Mouse (Mus musculus) liver, embryonic 11.5 days (tissue): ENCODE results near the gene Hecw2. TPM values are rescaled to one million over a fixed set of nuclear protein-coding genes. Genes with fewer than 3 reads are reported as not detected.
A peak's percentile ranks its signal among the peaks of the same experiment; 100 is the strongest.

ENCODE experiments used
- ATAC-seq: fragments of 200-750 bp; cut with Nextera tagmentation; replicated peaks from 2 replicates; pipeline ENCODE4 v1.8.0; 2017; ENCODE audit warnings: moderate number of reproducible peaks, mild to moderate bottlenecking, moderate TSS enrichment, moderate library complexity; ENCODE audit not compliant: low FRiP score
- DNase-seq: peaks from one replicate; pipeline ENCODE4 v3.0.0-alpha.2; 2017; ENCODE audit warnings: low spot score
- H3K27ac ChIP-seq: fragments of 300-500 bp; sonication (generic); 2 replicates; pipeline ENCODE4 v1.5.1; 2014; ENCODE audit warnings: mild to moderate bottlenecking, low read depth, low read length, control low read depth
- H3K27me3 ChIP-seq: fragments of 300-500 bp; sonication (generic); replicated peaks from 2 replicates; pipeline ENCODE4 v1.6.1; 2014; ENCODE audit warnings: low read length, mixed read lengths; ENCODE audit not compliant: control insufficient read depth, insufficient read depth
- H3K36me3 ChIP-seq: fragments of 300-500 bp; sonication (generic); 2 replicates; pipeline ENCODE4 v1.6.1; 2014; ENCODE audit warnings: mild to moderate bottlenecking, low read length, moderate library complexity, mixed read lengths; ENCODE audit not compliant: control insufficient read depth, insufficient read depth
- H3K4me1 ChIP-seq: fragments of 300-500 bp; sonication (generic); replicated peaks from 2 replicates; pipeline ENCODE4 v1.6.1; 2014; ENCODE audit warnings: low read length, mixed read lengths; ENCODE audit not compliant: control insufficient read depth, insufficient read depth
- H3K4me2 ChIP-seq: fragments of 300-500 bp; sonication (generic); 2 replicates; pipeline ENCODE4 v1.6.1; 2014; ENCODE audit warnings: mild to moderate bottlenecking, control low read depth, moderate library complexity
- H3K4me3 ChIP-seq: fragments of 300-500 bp; sonication (generic); 2 replicates; pipeline ENCODE4 v1.5.1; 2014; ENCODE audit warnings: low read depth, low read length, control low read depth
- H3K9ac ChIP-seq: fragments of 300-500 bp; sonication (generic); 2 replicates; pipeline ENCODE4 v1.6.1; 2014; ENCODE audit warnings: low read depth, low read length, control low read depth
- H3K9me3 ChIP-seq: fragments of 300-500 bp; sonication (generic); 2 replicates; pipeline ENCODE4 v1.6.1; 2016; ENCODE audit warnings: low read length, inconsistent platforms, mixed read lengths; ENCODE audit not compliant: control insufficient read depth
- WGBS: fragments of 180-500 bp; shearing (Covaris S2); extraction: QIAGEN DNeasy Blood & Tissue Kit; methylation state at CpG from one replicate; pipeline ENCODE4 v1.1.7; 2014; 5-methylcytosine and 5-hydroxymethylcytosine counted together
- polyA plus RNA-seq: library from polyadenylated mRNA; unstranded; fragments of >200 nt; fragmentation: Nextera tagmentation; extraction: Ambion mirVana; gene quantifications from 2 replicates; pipeline ENCODE4 v1.2.1, GENCODE M21; 2014

Gene Hecw2
- polyA plus RNA-seq, 1 experiment from 2014 or later: 1.8 TPM

- Histone ChIP-seq H3K4me2 (no peak overlapping the region), H3K27me3 (no peaks in the 10 kb centered on the region), H3K9ac (no peak overlapping the region), H3K4me3 (no peak overlapping the region), H3K36me3 (no peaks in the 10 kb centered on the region), H3K4me1 (no peaks in the 10 kb centered on the region), H3K27ac (no peak overlapping the region), H3K9me3 (no peaks in the 10 kb centered on the region)
- DNase-seq: no peak
- 63% methylated on average over 3 of the region's 3 CpGs for WGBS
- no peak for ATAC-seq
These were observed 328.5 kb downstream of the Hecw2 start for GRCm38 (mm10) chr1:53866374-53866902.

DNA sequence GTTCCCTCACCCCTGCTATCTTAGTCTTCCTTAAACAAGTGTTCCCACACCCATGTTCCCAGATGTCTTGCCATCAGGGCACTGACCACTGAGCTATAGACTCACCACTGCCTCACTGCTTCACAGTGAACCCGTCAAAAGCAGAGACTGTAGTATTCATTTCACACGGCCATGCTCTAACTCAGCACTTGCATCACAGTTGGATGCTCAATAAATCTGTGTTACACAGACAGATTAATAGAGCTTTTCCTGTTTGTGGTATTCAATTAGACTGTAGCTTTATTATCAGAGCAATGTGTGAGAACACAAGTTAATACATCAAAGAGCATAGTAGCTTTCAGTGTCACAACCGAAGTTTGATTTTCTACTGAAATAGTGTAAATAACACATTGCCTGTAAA lies 330.9 kb downstream of the Hecw2 start:
- H3K27ac ChIP-seq: no peak overlapping the region
- no peaks in the 10 kb centered on the region for H3K27me3 ChIP-seq
- no peak overlapping the region for H3K4me2 ChIP-seq
- no peak overlapping the region for H3K9ac ChIP-seq
- no peak for ATAC-seq
- H3K4me3 ChIP-seq: no peak overlapping the region
- no peaks in the 10 kb centered on the region for H3K4me1 ChIP-seq
- no peaks in the 10 kb centered on the region for H3K9me3 ChIP-seq
- no peaks in the 10 kb centered on the region for H3K36me3 ChIP-seq
- DNase-seq: no peak
- 85% methylated on average over 3 of the region's 3 CpGs for WGBS

DNA sequence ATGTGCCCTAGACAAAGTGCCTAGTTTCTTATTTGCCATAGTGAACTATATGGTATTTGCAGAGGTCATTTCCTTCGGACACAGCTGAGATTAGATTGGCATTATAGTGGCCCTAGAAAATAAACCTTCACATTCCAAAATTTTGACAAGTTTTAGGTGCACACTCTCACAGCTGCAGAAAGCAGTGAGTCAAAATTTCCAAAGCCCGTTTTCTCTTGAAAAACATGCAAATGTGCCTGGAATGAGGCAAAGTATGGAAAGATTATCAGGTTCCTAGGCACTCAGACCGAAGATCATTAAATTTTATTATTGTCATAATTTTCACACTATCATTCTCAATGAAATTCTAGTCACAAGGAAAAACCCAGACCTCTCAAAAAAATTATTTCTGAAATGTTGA lies 334.4 kb downstream of the Hecw2 start:
- no peak for DNase-seq
- H3K9ac ChIP-seq: no peak overlapping the region
- no peak overlapping the region for H3K27ac ChIP-seq
- no peak overlapping the region for H3K4me3 ChIP-seq
- H3K4me2 ChIP-seq: no peak overlapping the region
- no peaks in the 10 kb centered on the region for H3K9me3 ChIP-seq
- no peaks in the 10 kb centered on the region for H3K36me3 ChIP-seq
- 78% methylated on average over 3 of the region's 3 CpGs for WGBS
- H3K27me3 ChIP-seq: no peaks in the 10 kb centered on the region
- no peaks in the 10 kb centered on the region for H3K4me1 ChIP-seq
- ATAC-seq: no peak

DNA sequence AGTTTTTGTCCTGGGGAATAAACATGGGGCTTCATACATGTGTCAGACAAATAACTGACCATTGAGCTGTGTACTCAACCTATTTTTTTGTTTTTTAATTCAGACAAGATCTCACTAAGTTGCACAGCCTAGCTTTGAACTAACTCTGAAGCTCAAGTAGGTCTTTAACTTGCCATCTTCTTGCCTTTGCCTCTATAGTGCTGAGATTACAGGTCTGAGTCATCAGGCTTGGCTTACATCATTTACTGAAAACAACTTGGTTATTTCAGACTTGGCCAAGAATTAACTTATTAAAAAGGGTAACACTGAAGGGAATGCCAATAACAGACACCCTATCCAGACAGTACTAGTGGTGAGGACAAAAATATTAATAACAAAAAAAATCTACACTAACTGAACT lies 335.8 kb downstream of the Hecw2 start:
- H3K4me2 ChIP-seq: no peak overlapping the region
- no peak overlapping the region for H3K27ac ChIP-seq
- H3K4me1 ChIP-seq: no peaks in the 10 kb centered on the region
- H3K36me3 ChIP-seq: no peaks in the 10 kb centered on the region
- no peaks in the 10 kb centered on the region for H3K9me3 ChIP-seq
- no peak for ATAC-seq
- DNase-seq: no peak
- no peaks in the 10 kb centered on the region for H3K27me3 ChIP-seq
- H3K9ac ChIP-seq: no peak overlapping the region
- H3K4me3 ChIP-seq: no peak overlapping the region

- no peaks in the 10 kb centered on the region for H3K4me1 ChIP-seq
- no peak overlapping the region for H3K4me3 ChIP-seq
- ATAC-seq (no peak), DNase-seq (no peak)
- WGBS: 75% methylated on average over 7 of the region's 7 CpGs
- H3K4me2 ChIP-seq: no peak overlapping the region
- no peak overlapping the region for H3K27ac ChIP-seq
- H3K9me3 ChIP-seq: no peaks in the 10 kb centered on the region
- no peaks in the 10 kb centered on the region for H3K27me3 ChIP-seq
- H3K36me3 ChIP-seq: no peaks in the 10 kb centered on the region
- H3K9ac ChIP-seq: no peak overlapping the region
These were observed 338.4 kb downstream of the Hecw2 start for GRCm38 (mm10) chr1:53856501-53857103.

- H3K36me3 ChIP-seq: no peaks in the 10 kb centered on the region
- no peaks in the 10 kb centered on the region for H3K9me3 ChIP-seq
- no peak overlapping the region for H3K9ac ChIP-seq
- no peaks in the 10 kb centered on the region for H3K27me3 ChIP-seq
- no peak overlapping the region for H3K27ac ChIP-seq
- no peak overlapping the region for H3K4me3 ChIP-seq
- no peak for ATAC-seq
- DNase-seq: no peak
- no peaks in the 10 kb centered on the region for H3K4me1 ChIP-seq
- no peak overlapping the region for H3K4me2 ChIP-seq
- WGBS: 86% methylated on average over 7 of the region's 7 CpGs
These were observed 339.2 kb downstream of the Hecw2 start for GRCm38 (mm10) chr1:53855732-53856131.

DNA sequence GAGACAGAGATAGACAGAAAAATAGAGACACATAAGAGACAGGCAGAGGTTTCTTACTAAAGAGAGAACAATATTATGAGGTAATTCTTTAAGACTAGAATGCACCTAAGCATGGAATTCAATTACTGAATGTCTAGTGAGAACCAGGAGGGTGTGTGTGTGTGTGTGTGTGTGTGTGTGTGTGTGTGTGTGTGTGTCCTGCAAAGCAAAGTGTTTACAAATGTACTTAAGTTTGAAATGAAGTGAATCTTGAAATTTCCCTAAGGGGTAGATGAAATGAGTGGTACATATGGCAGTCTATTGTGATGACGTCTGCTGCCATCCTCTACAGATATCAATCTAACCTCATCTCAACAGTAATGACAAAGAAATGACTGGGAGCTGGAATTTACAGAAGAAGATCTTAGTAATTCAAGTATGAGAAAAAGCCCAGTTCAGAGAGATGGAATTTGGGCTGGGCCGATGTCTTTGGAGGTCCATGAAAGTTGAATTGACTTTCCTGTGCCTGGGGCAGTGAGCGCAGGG lies 342.8 kb downstream of the Hecw2 start:
- no peak overlapping the region for H3K27ac ChIP-seq
- ATAC-seq: no peak
- no peaks in the 10 kb centered on the region for H3K9me3 ChIP-seq
- 87% methylated on average over 3 of the region's 3 CpGs for WGBS
- no peaks in the 10 kb centered on the region for H3K4me1 ChIP-seq
- no peak overlapping the region for H3K9ac ChIP-seq
- H3K27me3 ChIP-seq: no peaks in the 10 kb centered on the region
- H3K36me3 ChIP-seq: no peaks in the 10 kb centered on the region
- no peak for DNase-seq
- H3K4me3 ChIP-seq: no peak overlapping the region
- H3K4me2 ChIP-seq: no peak overlapping the region

DNA sequence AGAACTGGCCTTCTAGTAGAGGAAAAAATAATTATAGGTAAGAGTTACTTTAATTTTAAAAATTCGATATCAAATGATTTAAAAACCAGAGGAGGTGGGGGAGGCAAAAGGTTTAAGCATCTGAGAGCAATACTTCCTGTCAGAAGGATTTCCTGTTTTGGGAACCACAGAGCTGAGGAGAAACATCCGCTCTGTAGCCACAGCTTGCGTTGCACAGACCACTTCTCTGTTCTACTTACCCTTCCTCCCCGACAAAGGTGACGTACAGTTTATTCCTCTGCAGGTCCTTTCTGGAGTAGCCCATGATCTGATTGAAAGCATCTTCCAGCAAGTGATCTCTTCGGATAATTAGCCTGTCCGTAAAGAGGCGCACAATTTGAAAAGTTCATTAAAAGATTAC lies 343.6 kb downstream of the Hecw2 start:
- ATAC-seq: no peak
- WGBS: 34% methylated on average over 8 of the region's 8 CpGs
- Histone ChIP-seq H3K9ac (no peak overlapping the region), H3K9me3 (no peaks in the 10 kb centered on the region), H3K4me2 (no peak overlapping the region), H3K4me1 (no peaks in the 10 kb centered on the region), H3K36me3 (no peaks in the 10 kb centered on the region), H3K27ac (no peak overlapping the region), H3K4me3 (no peak overlapping the region), H3K27me3 (no peaks in the 10 kb centered on the region)
- DNase-seq: no peak

DNA sequence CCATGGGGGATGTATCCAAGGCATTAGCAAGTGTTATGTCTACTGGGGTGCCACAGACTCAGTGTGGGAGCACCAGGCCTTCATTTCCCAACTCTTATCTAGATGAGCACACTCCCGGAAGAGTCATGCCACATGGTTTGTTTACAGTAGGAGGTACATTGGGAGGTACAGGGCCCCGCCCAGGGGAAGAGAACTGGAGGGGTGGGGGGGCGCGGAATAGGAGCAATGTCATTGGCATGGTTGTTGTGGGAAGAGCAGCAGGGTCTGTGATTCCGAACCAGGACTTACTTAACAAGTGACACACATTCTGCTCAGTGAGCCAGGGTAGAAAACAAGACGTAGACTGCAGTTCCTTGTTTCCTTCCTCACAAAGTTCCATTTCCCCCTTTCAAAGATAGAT lies 344.1 kb downstream of the Hecw2 start:
- Histone ChIP-seq H3K27ac (0 out of 2 replicates have a peak overlapping the region, but pooled peaks have one; percentile 28), H3K4me2 (no peak overlapping the region), H3K9ac (no peak overlapping the region), H3K27me3 (no peaks in the 10 kb centered on the region), H3K36me3 (no peaks in the 10 kb centered on the region), H3K9me3 (no peaks in the 10 kb centered on the region), H3K4me3 (no peak overlapping the region), H3K4me1 (no peaks in the 10 kb centered on the region)
- DNase-seq (no peak), ATAC-seq (peak; percentile 70)
- WGBS: 56% methylated on average over 6 of the region's 6 CpGs
